Mouse (Mus musculus) forebrain, embryonic 11.5 days (tissue): ENCODE measurements at regions not wholly inside any gene's neighbourhood (a gene's known extent, or its start where the extent isn't known, plus 50 kb on each side); places are given as distances from the start of the nearest gene placed in this dataset.
A peak's percentile ranks its signal among the peaks of the same experiment; 100 is the strongest.

ENCODE experiments used
- ATAC-seq: fragments of 200-750 bp; cut with Nextera tagmentation; replicated peaks from 2 replicates; pipeline ENCODE4 v1.8.0; 2017; ENCODE audit warnings: moderate TSS enrichment; ENCODE audit not compliant: low FRiP score
- DNase-seq: peaks from one replicate; pipeline ENCODE4 v3.0.0-alpha.2; 2017; ENCODE audit warnings: low spot score
- H3K27ac ChIP-seq: fragments of 300-500 bp; sonication (generic); 2 replicates; pipeline ENCODE4 v1.5.1; 2014; ENCODE audit warnings: low read depth, low read length
- H3K27me3 ChIP-seq: fragments of 300-500 bp; sonication (generic); 2 replicates; pipeline ENCODE4 v1.6.1; 2014; ENCODE audit warnings: mild to moderate bottlenecking, low read length, mixed read lengths; ENCODE audit not compliant: control insufficient read depth, insufficient read depth
- H3K36me3 ChIP-seq: fragments of 300-500 bp; sonication (generic); 2 replicates; pipeline ENCODE4 v1.6.1; 2014; ENCODE audit warnings: mild to moderate bottlenecking, low read length, moderate library complexity, mixed read lengths; ENCODE audit not compliant: control insufficient read depth, insufficient read depth
- H3K4me1 ChIP-seq: fragments of 300-500 bp; sonication (generic); replicated peaks from 2 replicates; pipeline ENCODE4 v1.6.1; 2014; ENCODE audit warnings: low read length, mixed read lengths; ENCODE audit not compliant: control insufficient read depth, insufficient read depth
- H3K4me2 ChIP-seq: fragments of 300-500 bp; sonication (generic); 2 replicates; pipeline ENCODE4 v1.6.1; 2014; ENCODE audit warnings: low read depth, mild to moderate bottlenecking, low read length, moderate library complexity, mixed read lengths; ENCODE audit not compliant: severe bottlenecking
- H3K4me3 ChIP-seq: fragments of 300-500 bp; sonication (generic); 2 replicates; pipeline ENCODE4 v1.5.1; 2014; ENCODE audit warnings: low read depth, low read length
- H3K9ac ChIP-seq: fragments of 300-500 bp; sonication (generic); 2 replicates; pipeline ENCODE4 v1.6.1; 2014; ENCODE audit warnings: low read length
- H3K9me3 ChIP-seq: fragments of 300-500 bp; sonication (generic); 2 replicates; pipeline ENCODE4 v1.6.1; 2016; ENCODE audit warnings: low read length, mixed read lengths; ENCODE audit not compliant: control insufficient read depth
- WGBS: fragments of 180-500 bp; shearing (Covaris S2); extraction: QIAGEN DNeasy Blood & Tissue Kit; methylation state at CpG from one replicate; pipeline ENCODE4 v1.1.7; 2014; 5-methylcytosine and 5-hydroxymethylcytosine counted together

GRCm38 (mm10) chr12:79902761-79903160 lies 210.1 kb downstream of the Zfp36l1 start:
- DNase-seq (no peak), ATAC-seq (no peak)
- H3K27ac ChIP-seq: no peak overlapping the region
- peaks cover 17% of the 10 kb centered on the region for H3K4me1 ChIP-seq
- H3K4me2 ChIP-seq: no peak overlapping the region
- H3K9me3 ChIP-seq: peaks cover 5% of the 10 kb centered on the region; the same call in 1 of the 2 replicates
- H3K9ac ChIP-seq: no peak overlapping the region
- H3K27me3 ChIP-seq: no peaks in the 10 kb centered on the region
- H3K4me3 ChIP-seq: no peak overlapping the region
- H3K36me3 ChIP-seq: no peaks in the 10 kb centered on the region
- WGBS: 82% methylated on average over 7 of the region's 7 CpGs

- Histone ChIP-seq H3K4me2 (no peak overlapping the region), H3K27ac (0 out of 2 replicates have a peak overlapping the region, but pooled peaks have one; percentile 39), H3K9me3 (peaks cover 5% of the 10 kb centered on the region; the same call in 1 of the 2 replicates), H3K4me1 (peaks cover 17% of the 10 kb centered on the region), H3K36me3 (no peaks in the 10 kb centered on the region), H3K4me3 (no peak overlapping the region), H3K27me3 (no peaks in the 10 kb centered on the region), H3K9ac (no peak overlapping the region)
- no peak for DNase-seq
- no peak for ATAC-seq
- 56% methylated on average over 7 of the region's 7 CpGs for WGBS
Measured at GRCm38 (mm10) chr12:79902163-79902562, 210.7 kb downstream of the Zfp36l1 start.

GRCm38 (mm10) chr12:79898198-79898930 lies 214.4 kb downstream of the Zfp36l1 start:
- Histone ChIP-seq H3K27ac (peak overlapping the region; percentile 19; the same call in 1 of the 2 replicates), H3K4me1 (peaks cover 20% of the 10 kb centered on the region)
- peak; percentile 53; the same call in 1 of the 2 replicates for ATAC-seq

GRCm38 (mm10) chr12:79895975-79896374 lies 216.8 kb downstream of the Zfp36l1 start:
- H3K4me2 ChIP-seq: no peak overlapping the region
- H3K27me3 ChIP-seq: no peaks in the 10 kb centered on the region; the same call in 1 of the 2 replicates
- peaks cover 5% of the 10 kb centered on the region; the same call in 1 of the 2 replicates for H3K9me3 ChIP-seq
- H3K36me3 ChIP-seq: no peaks in the 10 kb centered on the region
- no peak overlapping the region for H3K4me3 ChIP-seq
- 18% methylated on average over 6 of the region's 6 CpGs for WGBS
- peaks cover 17% of the 10 kb centered on the region for H3K4me1 ChIP-seq
- peak; percentile 54; the same call in 1 of the 2 replicates for ATAC-seq
- no peak for DNase-seq
- H3K9ac ChIP-seq: peak overlapping the region; percentile 32; the same call in 1 of the 2 replicates
- peak overlapping the region; percentile 57; the same call in 1 of the 2 replicates for H3K27ac ChIP-seq

More at GRCm38 (mm10) chr12:79898198-79898930, 214.4 kb downstream of the Zfp36l1 start:
- no peaks in the 10 kb centered on the region for H3K36me3 ChIP-seq
- no peak for DNase-seq
- peak overlapping the region; percentile 20; the same call in 1 of the 2 replicates for H3K9ac ChIP-seq
- H3K9me3 ChIP-seq: peaks cover 5% of the 10 kb centered on the region; the same call in 1 of the 2 replicates
- WGBS: 20% methylated on average over 12 of the region's 12 CpGs
- no peak overlapping the region for H3K4me3 ChIP-seq
- no peak overlapping the region for H3K4me2 ChIP-seq
- H3K27me3 ChIP-seq: no peaks in the 10 kb centered on the region; the same call in 1 of the 2 replicates

- Histone ChIP-seq H3K4me3 (no peak overlapping the region), H3K9me3 (peaks cover 5% of the 10 kb centered on the region; the same call in 1 of the 2 replicates), H3K9ac (no peak overlapping the region), H3K4me2 (no peak overlapping the region), H3K4me1 (peaks cover 17% of the 10 kb centered on the region), H3K27me3 (no peaks in the 10 kb centered on the region; the same call in 1 of the 2 replicates), H3K36me3 (no peaks in the 10 kb centered on the region), H3K27ac (no peak overlapping the region; the same call in 1 of the 2 replicates)
- 22% methylated on average over 7 of the region's 7 CpGs for WGBS
- ATAC-seq (no peak; the same call in 1 of the 2 replicates), DNase-seq (no peak)
Measured at GRCm38 (mm10) chr12:79895324-79895723, 217.5 kb downstream of the Zfp36l1 start.

- Histone ChIP-seq H3K27ac (no peak overlapping the region), H3K4me1 (peaks cover 13% of the 10 kb centered on the region), H3K9ac (no peak overlapping the region), H3K9me3 (no peaks in the 10 kb centered on the region), H3K36me3 (no peaks in the 10 kb centered on the region), H3K27me3 (no peaks in the 10 kb centered on the region; the same call in 1 of the 2 replicates), H3K4me2 (no peak overlapping the region), H3K4me3 (no peak overlapping the region)
- ATAC-seq (no peak), DNase-seq (peak; percentile 14)
- WGBS: 90% methylated on average over 8 of the region's 8 CpGs
Measured at GRCm38 (mm10) chr12:79892871-79893270, 219.9 kb downstream of the Zfp36l1 start.

GRCm38 (mm10) chr12:79891942-79892341 lies 220.9 kb downstream of the Zfp36l1 start:
- Histone ChIP-seq H3K9ac (no peak overlapping the region), H3K27me3 (no peaks in the 10 kb centered on the region; the same call in 1 of the 2 replicates), H3K36me3 (no peaks in the 10 kb centered on the region), H3K27ac (no peak overlapping the region), H3K4me2 (no peak overlapping the region), H3K4me1 (peaks cover 13% of the 10 kb centered on the region), H3K4me3 (no peak overlapping the region), H3K9me3 (no peaks in the 10 kb centered on the region)
- WGBS: 81% methylated on average over 4 of the region's 4 CpGs
- DNase-seq (peak; percentile 7), ATAC-seq (no peak)

GRCm38 (mm10) chr12:79890887-79891286 lies 221.9 kb downstream of the Zfp36l1 start:
- DNase-seq: peak; percentile 47
- H3K4me2 ChIP-seq: no peak overlapping the region
- no peak overlapping the region for H3K4me3 ChIP-seq
- no peaks in the 10 kb centered on the region for H3K36me3 ChIP-seq
- no peak for ATAC-seq
- H3K9me3 ChIP-seq: no peaks in the 10 kb centered on the region
- H3K27me3 ChIP-seq: no peaks in the 10 kb centered on the region
- H3K4me1 ChIP-seq: peaks cover 4% of the 10 kb centered on the region
- H3K9ac ChIP-seq: no peak overlapping the region
- H3K27ac ChIP-seq: no peak overlapping the region
- WGBS: 27% methylated on average over 4 of the region's 4 CpGs
